Mouse (Mus musculus) heart, adult 2 months (tissue): Measurements from ENCODE around the gene Cabin1. TPM values are rescaled to one million over a fixed set of nuclear protein-coding genes. Genes with fewer than 3 reads are reported as not detected.

Source experiments
- DNase-seq, 2 experiments: peaks; one replicate each; pipeline ENCODE4 v3.0.0; 2021
- H3K27ac ChIP-seq: fragments of 200-600 bp; 2 replicates; pipeline ENCODE4 v1.8.1; 2022
- H3K27me3 ChIP-seq: fragments of 200-500 bp; 2 replicates; pipeline ENCODE4 v1.6.1; 2012; ENCODE audit warnings: mild to moderate bottlenecking, low read length, inconsistent platforms, mixed read lengths; ENCODE audit not compliant: control insufficient read depth, insufficient read depth
- H3K36me3 ChIP-seq: fragments of 200-500 bp; 2 replicates; pipeline ENCODE4 v1.6.1; 2012; ENCODE audit warnings: low read length, inconsistent platforms; ENCODE audit not compliant: control insufficient read depth, insufficient read depth
- H3K4me1 ChIP-seq: fragments of 200-500 bp; 2 replicates; pipeline ENCODE4 v1.6.1; 2011; ENCODE audit warnings: low read length; ENCODE audit not compliant: control insufficient read depth, insufficient read depth
- H3K4me3 ChIP-seq: fragments of 200-600 bp; 2 replicates; pipeline ENCODE4 v1.8.1; 2022
- H3K79me2 ChIP-seq: fragments of 200-500 bp; replicated peaks from 2 replicates; pipeline ENCODE4 v1.6.1; 2012; ENCODE audit warnings: mild to moderate bottlenecking, inconsistent platforms, low read length, moderate library complexity, mixed read lengths; ENCODE audit not compliant: control insufficient read depth, insufficient read depth
- H3K9ac ChIP-seq: fragments of 200-500 bp; 2 replicates; pipeline ENCODE4 v1.6.1; 2012; ENCODE audit warnings: low read depth, mild to moderate bottlenecking, control low read depth, inconsistent platforms, low read length, mixed read lengths
- CTCF ChIP-seq: fragments of 200-600 bp; IDR thresholded peaks from 2 replicates; pipeline ENCODE4 v1.8.1; 2022; ENCODE audit warnings: antibody characterized with exemption, mild to moderate bottlenecking, moderate library complexity
- EP300 ChIP-seq: fragments of 200-500 bp; IDR thresholded peaks from 2 replicates; pipeline ENCODE4 v1.6.1; 2011; ENCODE audit warnings: low read depth, low read length, control low read depth; ENCODE audit not compliant: insufficient read depth
- POLR2A ChIP-seq: fragments of 200-500 bp; IDR thresholded peaks from 2 replicates; pipeline ENCODE4 v1.6.1; 2011; ENCODE audit warnings: mild to moderate bottlenecking, low read depth, low read length, control low read depth; ENCODE audit not compliant: insufficient read depth
- WGBS: fragments of 180-500 bp; shearing (Covaris S2); methylation state at CpG from one replicate; pipeline ENCODE4 v1.1.7; 2018; 5-methylcytosine and 5-hydroxymethylcytosine counted together
- intact Hi-C: fragments of 180-260 bp; cut with DNase I; formaldehyde crosslinking; loops from one replicate; pipeline ENCODE4 v1.15.1; 2025
- polyA plus RNA-seq: library from polyadenylated mRNA; depleted of rRNA; stranded (reverse); fragments of >200 nt; gene quantifications from 2 replicates; pipeline ENCODE4 v1.2.3, GENCODE M21; 2012
- total RNA-seq, 2 experiments: library from RNA; stranded (reverse); gene quantifications; 2 replicates each; pipeline ENCODE4 v1.2.3; 2021

Gene Cabin1
- total and polyA plus RNA-seq, 3 experiments, result 13.6 to 19.9 (median 17.9) TPM

- DNase-seq, result peak; percentile 78 to 82
- Histone ChIP-seq H3K4me1 (peaks cover 2% of the 10 kb centered on the region; the same call in 1 of the 2 replicates), H3K36me3 (no peaks in the 10 kb centered on the region), H3K4me3 (peak within 1 kb of the TSS; percentile 66), H3K27ac (peak within 1 kb of the TSS; percentile 81), H3K27me3 (no peaks in the 10 kb centered on the region), H3K9ac (peak within 1 kb of the TSS; percentile 86), H3K79me2 (no peaks in the 10 kb centered on the region)
- intact Hi-C loops, result loop anchor here (5.0 kb wide), 1 partner anchor 51 kb away; no protein-coding TSS in a partner anchor
- TF ChIP-seq EP300 (0 out of 2 replicates have a peak, but pooled peaks have one; percentile 27), CTCF (no peak), POLR2A (peak; percentile 74)
- WGBS, result 3% methylated on average over 28 of the region's 28 CpGs
These were observed 16.8 kb upstream of the Cabin1 start, which contains the start of the genes Gm20441 and Gstt3 for GRCm38 (mm10) chr10:75780769-75781578. Gene Gm20441, minus strand, starts transcription at chr10:75780954. Gene Gstt3, minus strand, starts transcription at chr10:75781414.

GRCm38 (mm10) chr10:75779206-75780174 lies 15.3 kb upstream of the Cabin1 start:
- Histone ChIP-seq H3K36me3 (no peaks in the 10 kb centered on the region), H3K27me3 (no peaks in the 10 kb centered on the region), H3K79me2 (no peaks in the 10 kb centered on the region), H3K9ac (no peak overlapping the region), H3K27ac (no peak overlapping the region), H3K4me3 (no peak overlapping the region), H3K4me1 (peaks cover 2% of the 10 kb centered on the region; the same call in 1 of the 2 replicates)
- TF ChIP-seq EP300, result no peak
- TF ChIP-seq CTCF, result no peak
- DNase-seq, result no peak
- WGBS, result 42% methylated on average over 15 of the region's 15 CpGs
- intact Hi-C loops, result loop anchor here (5.0 kb wide), 1 partner anchor 53 kb away; no protein-coding TSS in a partner anchor

- H3K36me3 ChIP-seq, result no peaks in the 10 kb centered on the region
- H3K9ac ChIP-seq, result no peak overlapping the region
- no peak overlapping the region for H3K4me3 ChIP-seq
- 78% methylated on average over 2 of the region's 2 CpGs for WGBS
- no peaks in the 10 kb centered on the region for H3K27me3 ChIP-seq
- intact Hi-C loops, result no loop called here
- DNase-seq, result no peak
- H3K4me1 ChIP-seq, result peaks cover 2% of the 10 kb centered on the region; the same call in 1 of the 2 replicates
- H3K27ac ChIP-seq, result no peak overlapping the region
- no peaks in the 10 kb centered on the region for H3K79me2 ChIP-seq
- TF ChIP-seq EP300, result no peak
- TF ChIP-seq CTCF, result no peak
- no peak for TF ChIP-seq POLR2A
These were observed 13.7 kb upstream of the Cabin1 start for GRCm38 (mm10) chr10:75777885-75778284.

- H3K36me3 ChIP-seq, result no peaks in the 10 kb centered on the region
- H3K27ac ChIP-seq, result no peak overlapping the region
- WGBS, result 89% methylated on average over 6 of the region's 6 CpGs
- no peak overlapping the region for H3K4me3 ChIP-seq
- no peaks in the 10 kb centered on the region for H3K79me2 ChIP-seq
- H3K4me1 ChIP-seq, result peaks cover 2% of the 10 kb centered on the region; the same call in 1 of the 2 replicates
- intact Hi-C loops, result no loop called here
- no peaks in the 10 kb centered on the region for H3K27me3 ChIP-seq
- H3K9ac ChIP-seq, result no peak overlapping the region
- DNase-seq, result no peak
- TF ChIP-seq EP300 (no peak), CTCF (no peak), POLR2A (no peak)
These were observed 12.4 kb upstream of the Cabin1 start for GRCm38 (mm10) chr10:75776562-75776961.

- intact Hi-C loops, result no loop called here
- DNase-seq, result no peak
- WGBS, result 88% methylated on average over 9 of the region's 9 CpGs
- Histone ChIP-seq H3K36me3 (no peaks in the 10 kb centered on the region), H3K27ac (no peak overlapping the region), H3K4me1 (no peaks in the 10 kb centered on the region), H3K9ac (no peak overlapping the region), H3K4me3 (no peak overlapping the region), H3K79me2 (no peaks in the 10 kb centered on the region), H3K27me3 (no peaks in the 10 kb centered on the region)
- TF ChIP-seq POLR2A, result no peak
- no peak for TF ChIP-seq EP300
These were observed 10.4 kb upstream of the Cabin1 start for GRCm38 (mm10) chr10:75774587-75774986.
